Mouse (Mus musculus) gastrocnemius, postnatal 4 days (tissue): ENCODE results near the gene Morf4l2. TPM values are rescaled to one million over a fixed set of nuclear protein-coding genes. Genes with fewer than 3 reads are reported as not detected.
A peak's percentile ranks its signal among the peaks of the same experiment; 100 is the strongest.
"Not testable (repeated sequence)": the region's sequence is repeated elsewhere in the genome, so short reads cannot be mapped to it uniquely, and the experiment has no call there.

Experiments used
- DNase-seq, 2 experiments: peaks; one replicate each; pipeline ENCODE4 v3.0.0; 2021 to 2022; ENCODE audit warnings: low spot score in 2 of 2, mixed read lengths in 2 of 2
- long read RNA-seq, 2 experiments: library from polyadenylated mRNA; stranded (forward); transcript quantifications; one replicate each; pipeline ENCODE4 v2.0.0; 2021
- total RNA-seq, 2 experiments: library from RNA; stranded (reverse); gene quantifications; 2 replicates each; pipeline ENCODE4 v1.2.3; 2021

The Morf4l2 gene
- 100 to 1,000 TPM; 330 to 342 TPM for total RNA-seq
- long read RNA-seq, experiment 1, transcript Morf4l2-215 (3 exons, 1,782 nt): minor isoform, 68 of 331 reads
- long read RNA-seq, experiment 1, transcript Morf4l2-202 (4 exons, 1,859 nt): major isoform, 236 of 331 reads
- long read RNA-seq, experiment 1, partial matches to known transcripts: 1 of 331 reads
- long read RNA-seq, experiment 1, other reads (novel, unspliced or antisense): 16 of 331 reads
- long read RNA-seq, experiment 2, transcript Morf4l2-202 (4 exons, 1,859 nt): major isoform, 208 of 293 reads
- long read RNA-seq, experiment 2, transcript Morf4l2-215 (3 exons, 1,782 nt): minor isoform, 65 of 293 reads
- long read RNA-seq, experiment 2, partial matches to known transcripts: 1 of 293 reads
- long read RNA-seq, experiment 2, other reads (novel, unspliced or antisense): 13 of 293 reads

- DNase-seq: no peak
Measured at GRCm38 (mm10) chrX:136743459-136743858, at the start of gene Morf4l2. Morf4l2 (minus strand) TSS chrX:136743690.

- no peak for DNase-seq
Measured at GRCm38 (mm10) chrX:136789446-136789845, 46.0 kb upstream of the Morf4l2 start.

GRCm38 (mm10) chrX:136780041-136780440, 36.6 kb upstream of the Morf4l2 start, which contains the start of gene Glra4:
Glra4 (minus strand) TSS chrX:136780141.
- no peak for DNase-seq

GRCm38 (mm10) chrX:136779262-136779661, 35.8 kb upstream of the Morf4l2 start:
- no peak for DNase-seq

- DNase-seq: no peak
Measured at GRCm38 (mm10) chrX:136778046-136778445, 34.6 kb upstream of the Morf4l2 start.

- no peak for DNase-seq
Measured at GRCm38 (mm10) chrX:136773035-136773434, 29.5 kb upstream of the Morf4l2 start.

- DNase-seq: no peak
Measured at GRCm38 (mm10) chrX:136761103-136762074, 17.9 kb upstream of the Morf4l2 start.

GRCm38 (mm10) chrX:136755464-136755863, 12.0 kb upstream of the Morf4l2 start:
- DNase-seq: no peak

GRCm38 (mm10) chrX:136749329-136749728, 5.8 kb upstream of the Morf4l2 start:
- DNase-seq: no peak

GRCm38 (mm10) chrX:136744663-136745062, 1.2 kb upstream of the Morf4l2 start:
- DNase-seq: no peak

- peak in 1 of 2 experiments; percentile 42 for DNase-seq
Measured at GRCm38 (mm10) chrX:136742661-136743103, 808 bp downstream of the Morf4l2 start.

- no peak for DNase-seq
Measured at GRCm38 (mm10) chrX:136742241-136742640, 1.2 kb downstream of the Morf4l2 start.

GRCm38 (mm10) chrX:136741651-136742201, 1.8 kb downstream of the Morf4l2 start:
- peak; percentile 65 to 78 for DNase-seq

- peak; percentile 73 to 88 for DNase-seq
Measured at GRCm38 (mm10) chrX:136740791-136741650, 2.5 kb downstream of the Morf4l2 start.

- DNase-seq: no peak
Measured at GRCm38 (mm10) chrX:136740087-136740790, 3.3 kb downstream of the Morf4l2 start.

GRCm38 (mm10) chrX:136732016-136732415, 11.5 kb downstream of the Morf4l2 start:
- no peak for DNase-seq

- DNase-seq: not testable (repeated sequence)
Measured at GRCm38 (mm10) chrX:136714742-136715474, 28.6 kb downstream of the Morf4l2 start.

- no peak for DNase-seq
Measured at GRCm38 (mm10) chrX:136708782-136709181, 34.7 kb downstream of the Morf4l2 start.

GRCm38 (mm10) chrX:136708168-136708681, 35.3 kb downstream of the Morf4l2 start:
- DNase-seq: peak in 1 of 2 experiments; percentile 18
